Mouse (Mus musculus) bone marrow macrophage, adult 2 months (primary cell): ENCODE results near the gene Tbc1d25.

Experiments used
- CTCF ChIP-seq: IDR thresholded peaks from 2 replicates; pipeline ENCODE4 v1.5.1; 2012; ENCODE audit warnings: low read depth, mild to moderate bottlenecking, low read length, moderate library complexity
- POLR2A ChIP-seq: IDR thresholded peaks from 2 replicates; pipeline ENCODE4 v1.6.1; 2012; ENCODE audit warnings: mild to moderate bottlenecking, low read depth, low read length, borderline replicate concordance

GRCm38 (mm10) chrX:8115275-8115674, 60.7 kb downstream of the Tbc1d25 start:
- TF ChIP-seq CTCF (no peak), POLR2A (no peak)
